Mouse (Mus musculus) lung, embryonic 16.5 days (tissue): Measurements from ENCODE around the gene Foxn3. TPM values are rescaled to one million over a fixed set of nuclear protein-coding genes. Genes with fewer than 3 reads are reported as not detected.

ENCODE experiments used
- ATAC-seq: fragments of 200-750 bp; cut with Nextera tagmentation; 2 replicates; pipeline ENCODE4 v1.8.0; 2017; ENCODE audit warnings: low read depth, mild to moderate bottlenecking, moderate library complexity
- H3K27ac ChIP-seq: fragments of 300-500 bp; sonication (generic); 2 replicates; pipeline ENCODE4 v1.5.1; 2014; ENCODE audit warnings: mild to moderate bottlenecking, control low read depth, low read length
- H3K27me3 ChIP-seq: fragments of 300-500 bp; sonication (generic); 2 replicates; pipeline ENCODE4 v1.6.1; 2014; ENCODE audit warnings: low read depth, low read length, mixed read lengths; ENCODE audit not compliant: control insufficient read depth, insufficient read depth
- H3K36me3 ChIP-seq: fragments of 300-500 bp; sonication (generic); 2 replicates; pipeline ENCODE4 v1.6.1; 2014; ENCODE audit warnings: low read length; ENCODE audit not compliant: control insufficient read depth, insufficient read depth
- H3K4me1 ChIP-seq: fragments of 300-500 bp; sonication (generic); replicated peaks from 2 replicates; pipeline ENCODE4 v1.6.1; 2014; ENCODE audit warnings: low read length, mixed read lengths; ENCODE audit not compliant: control insufficient read depth, insufficient read depth
- H3K4me2 ChIP-seq: fragments of 300-500 bp; sonication (generic); 2 replicates; pipeline ENCODE4 v1.6.1; 2014; ENCODE audit warnings: low read depth, low read length, control low read depth
- H3K4me3 ChIP-seq: fragments of 300-500 bp; sonication (generic); 2 replicates; pipeline ENCODE4 v1.5.1; 2014; ENCODE audit warnings: mild to moderate bottlenecking, low read length, control low read depth
- H3K9ac ChIP-seq: fragments of 300-500 bp; sonication (generic); 2 replicates; pipeline ENCODE4 v1.6.1; 2014; ENCODE audit warnings: low read length, control low read depth
- H3K9me3 ChIP-seq: fragments of 300-500 bp; sonication (generic); 2 replicates; pipeline ENCODE4 v1.6.1; 2016; ENCODE audit warnings: low read length; ENCODE audit not compliant: control insufficient read depth
- WGBS: fragments of 180-500 bp; shearing (Covaris S2); extraction: QIAGEN DNeasy Blood & Tissue Kit; methylation state at CpG from one replicate; pipeline ENCODE4 v1.1.7; 2014; 5-methylcytosine and 5-hydroxymethylcytosine counted together
- polyA plus RNA-seq: library from polyadenylated mRNA; unstranded; fragments of >200 nt; fragmentation: Nextera tagmentation; extraction: Ambion mirVana; gene quantifications from 2 replicates; pipeline ENCODE4 v1.2.1, GENCODE M21; 2015

The Foxn3 gene
- polyA plus RNA-seq, 1 experiment from 2014 or later, result 60.8 TPM

DNA sequence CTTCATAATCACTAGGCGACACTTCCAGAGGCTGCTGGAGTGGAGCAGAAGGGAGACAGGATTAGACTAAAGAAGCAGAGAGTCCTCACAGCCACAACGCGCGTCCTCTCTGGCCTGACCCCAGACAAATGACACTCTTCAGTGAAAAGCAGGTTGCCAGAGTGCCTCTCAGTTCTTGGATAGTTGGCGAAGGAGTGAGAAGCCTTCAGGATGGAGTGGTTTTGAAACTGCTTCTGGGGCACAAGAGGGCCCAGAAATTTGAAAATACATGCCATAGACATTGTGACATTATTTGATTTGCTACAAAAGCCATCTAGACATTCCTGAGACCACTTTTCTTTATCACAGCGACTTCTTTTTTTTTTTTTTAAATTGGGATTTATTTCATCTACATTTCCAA is 113.3 kb downstream of the Foxn3 start:
- 66% methylated on average over 6 of the region's 6 CpGs for WGBS
- H3K9ac ChIP-seq, result no peak overlapping the region
- no peaks in the 10 kb centered on the region for H3K36me3 ChIP-seq

DNA sequence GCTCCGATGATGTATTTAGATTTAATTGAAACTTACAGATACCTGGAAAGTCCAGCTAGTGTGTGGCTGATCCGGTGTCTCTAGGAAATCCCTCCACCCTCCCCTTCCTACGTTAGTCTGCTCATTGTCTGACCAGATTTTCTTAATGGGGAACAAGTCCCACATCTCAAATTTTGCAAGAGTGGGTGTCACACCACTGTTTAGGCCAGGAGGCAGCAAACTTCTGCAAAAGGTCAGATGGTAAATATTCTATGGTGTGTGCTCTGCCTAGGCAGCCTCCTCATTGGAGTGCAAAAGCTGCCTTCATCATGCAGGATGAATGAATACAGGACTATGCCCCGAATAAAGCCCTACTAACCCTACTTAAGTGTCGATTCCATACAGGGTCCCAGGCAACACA is 115.6 kb downstream of the Foxn3 start:
- no peak overlapping the region for H3K4me3 ChIP-seq
- no peak overlapping the region for H3K9ac ChIP-seq
- no peak overlapping the region for H3K27ac ChIP-seq
- no peaks in the 10 kb centered on the region; the same call in 1 of the 2 replicates for H3K4me1 ChIP-seq
- no peaks in the 10 kb centered on the region for H3K36me3 ChIP-seq
- H3K9me3 ChIP-seq, result no peaks in the 10 kb centered on the region
- no peak for ATAC-seq
- no peaks in the 10 kb centered on the region for H3K27me3 ChIP-seq
- no peak overlapping the region for H3K4me2 ChIP-seq
- 92% methylated on average over 5 of the region's 5 CpGs for WGBS

More for the DNA sequence above, 113.3 kb downstream of the Foxn3 start:
- peak; percentile 74; the same call in 1 of the 2 replicates for ATAC-seq
- H3K9me3 ChIP-seq, result no peaks in the 10 kb centered on the region
- no peak overlapping the region for H3K4me2 ChIP-seq
- no peaks in the 10 kb centered on the region for H3K27me3 ChIP-seq
- no peaks in the 10 kb centered on the region; the same call in 1 of the 2 replicates for H3K4me1 ChIP-seq
- H3K27ac ChIP-seq, result peak overlapping the region; percentile 39; the same call in 1 of the 2 replicates
- no peak overlapping the region for H3K4me3 ChIP-seq

DNA sequence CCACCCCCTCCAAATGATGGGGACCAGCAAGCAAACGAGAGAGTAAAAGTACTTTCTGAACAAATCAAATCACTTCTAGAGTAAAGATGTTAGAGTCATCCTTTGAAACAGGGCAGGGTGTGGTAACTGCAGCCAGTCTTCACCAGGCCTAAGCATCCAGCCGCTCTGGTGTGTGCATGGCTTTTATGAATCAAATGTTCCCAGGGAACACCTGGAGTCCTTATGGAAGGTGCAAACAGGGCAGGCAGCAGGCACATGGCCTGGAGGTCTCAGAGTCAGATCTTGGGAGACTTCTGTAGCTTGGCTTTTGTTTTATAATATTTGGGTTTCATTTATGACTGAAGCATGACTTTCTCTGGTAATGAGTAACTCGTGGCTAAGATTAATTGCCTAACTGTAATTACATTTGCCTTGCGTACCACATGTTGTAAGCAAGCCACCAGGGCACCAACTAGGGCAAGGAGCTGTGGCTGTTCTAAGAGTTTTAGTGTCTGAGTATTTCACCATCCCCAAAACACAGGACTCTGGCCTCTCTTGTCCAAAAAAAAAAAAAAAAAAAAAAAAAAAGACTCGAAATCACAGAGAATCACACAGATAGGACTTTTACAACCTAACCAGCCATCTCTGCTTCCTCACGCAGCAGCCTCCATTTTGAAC is 118.2 kb downstream of the Foxn3 start:
- 75% methylated on average over 6 of the region's 6 CpGs for WGBS
- H3K27ac ChIP-seq, result no peak overlapping the region

GRCm38 (mm10) chr12:99442819-99443218 is 120.6 kb downstream of the Foxn3 start:
- H3K9ac ChIP-seq, result no peak overlapping the region
- H3K4me2 ChIP-seq, result no peak overlapping the region
- ATAC-seq, result no peak
- no peaks in the 10 kb centered on the region for H3K36me3 ChIP-seq
- no peak overlapping the region for H3K27ac ChIP-seq
- 85% methylated on average over 3 of the region's 3 CpGs for WGBS
- no peaks in the 10 kb centered on the region for H3K9me3 ChIP-seq
- H3K4me1 ChIP-seq, result no peaks in the 10 kb centered on the region
- no peaks in the 10 kb centered on the region for H3K27me3 ChIP-seq
- no peak overlapping the region for H3K4me3 ChIP-seq

More for the DNA sequence above, 118.2 kb downstream of the Foxn3 start:
- no peak overlapping the region for H3K4me2 ChIP-seq
- ATAC-seq, result no peak
- no peaks in the 10 kb centered on the region for H3K27me3 ChIP-seq
- no peak overlapping the region for H3K9ac ChIP-seq
- no peak overlapping the region for H3K4me3 ChIP-seq
- H3K36me3 ChIP-seq, result no peaks in the 10 kb centered on the region
- no peaks in the 10 kb centered on the region for H3K9me3 ChIP-seq
- no peaks in the 10 kb centered on the region; the same call in 1 of the 2 replicates for H3K4me1 ChIP-seq

- H3K27me3 ChIP-seq, result no peaks in the 10 kb centered on the region
- H3K4me1 ChIP-seq, result no peaks in the 10 kb centered on the region
- ATAC-seq, result no peak
- no peak overlapping the region for H3K27ac ChIP-seq
- H3K9me3 ChIP-seq, result no peaks in the 10 kb centered on the region
- no peaks in the 10 kb centered on the region for H3K36me3 ChIP-seq
- no peak overlapping the region for H3K4me2 ChIP-seq
- 73% methylated on average over 4 of the region's 4 CpGs for WGBS
- no peak overlapping the region for H3K9ac ChIP-seq
- H3K4me3 ChIP-seq, result no peak overlapping the region
Measured at GRCm38 (mm10) chr12:99440953-99441352, 122.4 kb downstream of the Foxn3 start.

DNA sequence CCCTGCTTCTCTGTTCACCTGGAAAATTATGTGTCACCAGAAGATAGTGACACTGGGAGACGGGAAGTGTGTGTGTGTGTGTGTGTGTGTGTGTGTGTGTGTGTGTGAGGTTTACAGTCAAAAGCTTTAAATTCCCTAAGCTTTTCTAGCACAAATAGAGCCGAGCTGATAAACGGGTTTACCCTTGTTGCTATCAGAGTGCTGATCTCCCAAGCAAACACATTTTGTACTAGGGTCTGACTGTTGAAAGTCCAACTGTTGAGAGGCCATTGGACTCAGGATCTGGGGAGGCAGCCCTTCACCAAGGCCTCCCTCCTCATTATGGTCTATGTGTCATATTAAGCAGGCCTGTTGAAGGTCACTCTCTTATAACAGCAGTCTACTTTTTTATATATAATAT is 123.4 kb downstream of the Foxn3 start:
- ATAC-seq, result no peak
- Histone ChIP-seq H3K4me1 (no peaks in the 10 kb centered on the region), H3K4me2 (no peak overlapping the region), H3K27ac (no peak overlapping the region), H3K9me3 (no peaks in the 10 kb centered on the region), H3K4me3 (no peak overlapping the region), H3K36me3 (no peaks in the 10 kb centered on the region), H3K9ac (no peak overlapping the region), H3K27me3 (no peaks in the 10 kb centered on the region)
- WGBS, result 22% methylated on average over 3 of the region's 3 CpGs

DNA sequence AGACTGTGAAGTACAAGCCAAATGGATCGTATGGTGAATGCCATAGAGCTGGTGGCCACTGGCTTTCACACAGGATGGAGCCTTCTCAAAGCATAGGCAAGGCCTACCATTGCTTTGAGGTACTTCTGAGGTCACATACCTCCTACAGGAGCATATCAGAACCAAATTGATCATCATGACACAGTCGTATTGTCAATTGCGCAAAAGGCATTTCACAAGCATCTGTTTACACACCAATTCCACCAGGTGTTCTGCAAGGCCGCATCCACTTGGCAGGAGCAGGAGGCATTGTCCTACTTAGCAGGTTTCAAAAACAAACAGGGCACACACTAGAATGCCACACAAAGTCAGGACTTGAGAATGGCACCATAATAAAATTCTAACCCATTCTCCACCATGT is 128.2 kb downstream of the Foxn3 start:
- Histone ChIP-seq H3K4me3 (no peak overlapping the region), H3K4me2 (no peak overlapping the region), H3K27ac (no peak overlapping the region), H3K4me1 (no peaks in the 10 kb centered on the region), H3K9ac (no peak overlapping the region), H3K27me3 (no peaks in the 10 kb centered on the region), H3K9me3 (no peaks in the 10 kb centered on the region), H3K36me3 (no peaks in the 10 kb centered on the region)
- WGBS, result 83% methylated on average over 4 of the region's 4 CpGs
- ATAC-seq, result no peak

DNA sequence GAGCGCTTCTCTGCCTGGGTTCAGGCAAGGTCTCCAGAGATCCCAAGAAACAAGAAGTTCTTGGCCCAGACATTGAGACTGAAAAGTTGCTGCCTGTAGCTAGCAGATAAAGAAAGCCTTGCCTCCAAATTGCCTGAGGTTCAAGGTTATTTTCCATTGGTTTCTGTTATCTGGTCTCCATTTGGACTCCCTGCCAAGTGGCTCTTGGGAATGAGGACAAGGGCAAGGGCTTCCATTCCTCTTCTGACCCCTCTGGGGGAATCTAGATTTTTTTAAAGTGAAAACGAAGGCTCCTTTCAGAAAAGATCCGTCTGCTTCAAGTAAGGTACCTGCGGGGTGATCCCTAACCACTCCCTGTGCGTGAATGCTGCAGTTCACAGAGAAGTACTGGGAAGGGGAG is 130.0 kb downstream of the Foxn3 start:
- H3K9me3 ChIP-seq, result no peaks in the 10 kb centered on the region
- H3K27ac ChIP-seq, result no peak overlapping the region
- H3K4me1 ChIP-seq, result no peaks in the 10 kb centered on the region
- H3K36me3 ChIP-seq, result no peaks in the 10 kb centered on the region
- 81% methylated on average over 5 of the region's 5 CpGs for WGBS
- no peak overlapping the region for H3K4me2 ChIP-seq
- H3K4me3 ChIP-seq, result no peak overlapping the region
- no peak overlapping the region for H3K9ac ChIP-seq
- no peak for ATAC-seq
- H3K27me3 ChIP-seq, result no peaks in the 10 kb centered on the region

- no peaks in the 10 kb centered on the region for H3K4me1 ChIP-seq
- H3K4me2 ChIP-seq, result no peak overlapping the region
- H3K9me3 ChIP-seq, result no peaks in the 10 kb centered on the region
- H3K9ac ChIP-seq, result no peak overlapping the region
- ATAC-seq, result no peak
- H3K27me3 ChIP-seq, result no peaks in the 10 kb centered on the region
- no peak overlapping the region for H3K27ac ChIP-seq
- no peaks in the 10 kb centered on the region for H3K36me3 ChIP-seq
- WGBS, result 77% methylated on average over 6 of the region's 6 CpGs
- no peak overlapping the region for H3K4me3 ChIP-seq
Measured at GRCm38 (mm10) chr12:99431541-99431940, 131.8 kb downstream of the Foxn3 start.
